Comparison of ENCODE assay signal across 23 mouse cellular contexts in genomic region chr4:131373172-131373571, GRCm38 (mm10).
DNase-seq lines count a peak whose midpoint lies in the region; ATAC-seq and TF ChIP-seq lines count a peak whose summit lies in the region.
"Had no signal": no experiment of that assay in that cellular context is flagged by ENCODE, and none has a peak within 500 bp of the region (broad histone marks: within the 10 kb centered on the region; RNA-seq: fewer than 3 reads in every experiment).

No protein-coding gene starts in this region.

- H3K4me1 ChIP-seq in heart, embryonic 15.5 days (replicated peaks), result peaks cover 10% of the 10 kb centered on the region; the same call in 1 of the 2 replicates
- H3K4me1 ChIP-seq in heart, postnatal 0 days (ENCODE audit: control insufficient read depth, insufficient read depth), result peaks cover 8% of the 10 kb centered on the region; the same call in 1 of the 2 replicates
- H3K4me1 ChIP-seq in brown adipose tissue, adult 24 weeks (ENCODE audit: control insufficient read depth, insufficient read depth, insufficient read length, low read length), result no peaks in the 10 kb centered on the region
- H3K4me1 ChIP-seq: embryonic facial prominence, embryonic 15.5 days had no signal

- no peak overlapping the region for H3K4me3 ChIP-seq in heart, embryonic 15.5 days
- no peak overlapping the region for H3K4me3 ChIP-seq in heart, postnatal 0 days (ENCODE audit: low read depth, low read length)
- H3K4me3 ChIP-seq in brown adipose tissue, adult 24 weeks (ENCODE audit: insufficient read depth, low read depth, low read length), result peak overlapping the region; percentile 17
- H3K4me3 ChIP-seq: embryonic facial prominence, embryonic 13.5 days; embryonic facial prominence, embryonic 15.5 days; erythroblast, embryonic 14.5 days; forebrain, embryonic 10.5 days; forebrain, embryonic 12.5 days had no signal

- no peak for TF ChIP-seq CTCF in heart, postnatal 0 days (IDR thresholded peaks at IDR 0.05; ENCODE audit: low read depth)

- no peak overlapping the region for H3K4me2 ChIP-seq in heart, embryonic 15.5 days
- no peak overlapping the region for H3K4me2 ChIP-seq in heart, postnatal 0 days (ENCODE audit: low read depth, low read length)
- H3K4me2 ChIP-seq: embryonic facial prominence, embryonic 13.5 days; embryonic facial prominence, embryonic 15.5 days; forebrain, embryonic 12.5 days had no signal

- no peak for TF ChIP-seq EP300 in heart, postnatal 0 days (IDR thresholded peaks at IDR 0.05; ENCODE audit: low read depth)

- no peaks in the 10 kb centered on the region for H3K9me3 ChIP-seq in heart, embryonic 15.5 days (replicated peaks)
- H3K9me3 ChIP-seq in heart, postnatal 0 days (replicated peaks; ENCODE audit: control insufficient read depth, low read length), result no peaks in the 10 kb centered on the region
- H3K9me3 ChIP-seq: embryonic facial prominence, embryonic 13.5 days; embryonic facial prominence, embryonic 15.5 days; forebrain, embryonic 10.5 days had no signal

- no peak overlapping the region for H3K9ac ChIP-seq in heart, embryonic 15.5 days
- H3K9ac ChIP-seq in heart, postnatal 0 days (replicated peaks; ENCODE audit: low read depth, low read length), result no peak overlapping the region
- H3K9ac ChIP-seq: embryonic facial prominence, embryonic 13.5 days; embryonic facial prominence, embryonic 15.5 days; forebrain, embryonic 12.5 days had no signal

- no peaks in the 10 kb centered on the region for H3K36me3 ChIP-seq in heart, embryonic 15.5 days
- H3K36me3 ChIP-seq in heart, postnatal 0 days (replicated peaks; ENCODE audit: control insufficient read depth, insufficient read depth, low read length), result no peaks in the 10 kb centered on the region
- H3K36me3 ChIP-seq: embryonic facial prominence, embryonic 13.5 days; embryonic facial prominence, embryonic 15.5 days; forebrain, embryonic 10.5 days; forebrain, embryonic 12.5 days had no signal

- H3K27me3 ChIP-seq in heart, embryonic 15.5 days, result no peaks in the 10 kb centered on the region
- no peaks in the 10 kb centered on the region for H3K27me3 ChIP-seq in heart, postnatal 0 days (ENCODE audit: control insufficient read depth, insufficient read depth, low read length)
- H3K27me3 ChIP-seq: embryonic facial prominence, embryonic 13.5 days; embryonic facial prominence, embryonic 15.5 days; forebrain, embryonic 12.5 days had no signal

- WGBS in heart, embryonic 15.5 days, result 39% methylated on average over 3 of the region's 3 CpGs
- 24% methylated on average over 3 of the region's 3 CpGs for WGBS in heart, postnatal 0 days

- DNase-seq in heart, postnatal 25 days (ENCODE audit: low spot score), result no peak
- DNase-seq in heart, postnatal 0 days (ENCODE audit: low spot score), result peak; percentile 29
- no peak for DNase-seq in heart, adult 9 months (ENCODE audit: low spot score in 2 of 2)
- no peak for DNase-seq in adrenal gland, adult (ENCODE audit: inconsistent age in 2 of 2, low spot score in 1 of 2)
- DNase-seq: adrenal gland, adult 8-10 months; adrenal gland, postnatal 14 days; adrenal gland, postnatal 36 days; cerebellum, adult 11 months; cerebellum, adult 18-20 months; cerebellum, adult 8-10 months; cerebellum, adult 9-11 months; cerebellum, postnatal 14 days; cerebellum, postnatal 36 days; embryo, embryonic 11 days had no signal

- 0 out of 2 replicates have a peak, but pooled peaks have one; percentile 29 for ATAC-seq in heart, embryonic 15.5 days (replicated peaks; ENCODE audit: insufficient number of reproducible peaks, insufficient read depth, low FRiP score, low read depth)
- ATAC-seq in heart, postnatal 0 days (ENCODE audit: insufficient read depth, low read depth), result peak; percentile 58; the same call in 1 of the 2 replicates
- ATAC-seq: forebrain, embryonic 14.5 days; forebrain, embryonic 16.5 days had no signal

- H3K27ac ChIP-seq in heart, embryonic 15.5 days, result no peak overlapping the region
- H3K27ac ChIP-seq in heart, postnatal 0 days (ENCODE audit: low read depth), result no peak overlapping the region
- H3K27ac ChIP-seq in brown adipose tissue, adult 24 weeks (replicated peaks; ENCODE audit: low read depth, low read length), result no peak overlapping the region
- H3K27ac ChIP-seq: embryonic facial prominence, embryonic 13.5 days; embryonic facial prominence, embryonic 15.5 days; forebrain, embryonic 10.5 days; forebrain, embryonic 12.5 days had no signal

- intact Hi-C loops in heart, postnatal 25 days (cut with DNase I), result no loop called here
